Mouse (Mus musculus): Measurements from ENCODE around the gene Garnl3. TPM values are rescaled to one million over a fixed set of nuclear protein-coding genes. Genes with fewer than 3 reads are reported as not detected.

Gene Garnl3
- total and polyA plus RNA-seq, 3 experiments = 2.3 to 3.8 (median 3.6) TPM

GRCm38 (mm10) chr2:33159593-33159992 is 28.1 kb upstream of the Garnl3 start:
- no peak overlapping the region for H3K4me3 ChIP-seq
- no peaks in the 10 kb centered on the region for H3K27me3 ChIP-seq (ENCODE audit: control insufficient read depth, insufficient read depth, low read length)
- H3K27ac ChIP-seq = peak overlapping the region; percentile 58
- intact Hi-C loops (cut with DNase I) = no loop called here
- peak overlapping the region; percentile 17 for H3K9ac ChIP-seq (ENCODE audit: low read depth, low read length)
- no peaks in the 10 kb centered on the region for H3K36me3 ChIP-seq (ENCODE audit: control insufficient read depth, insufficient read depth, low read length)
- 74% methylated on average over 7 of the region's 7 CpGs for WGBS
- no peak for TF ChIP-seq POLR2A (IDR thresholded peaks at IDR 0.05; ENCODE audit: insufficient read depth, low read depth, low read length)
- no peak for TF ChIP-seq EP300 (IDR thresholded peaks at IDR 0.05; ENCODE audit: insufficient read depth, low read depth, low read length)
- no peak for TF ChIP-seq CTCF (IDR thresholded peaks at IDR 0.05)
- no peak for DNase-seq
- peaks cover 20% of the 10 kb centered on the region for H3K4me1 ChIP-seq (ENCODE audit: control insufficient read depth, insufficient read depth, low read length)
- H3K79me2 ChIP-seq (replicated peaks; ENCODE audit: control insufficient read depth, insufficient read depth, low read length) = no peaks in the 10 kb centered on the region

DNA sequence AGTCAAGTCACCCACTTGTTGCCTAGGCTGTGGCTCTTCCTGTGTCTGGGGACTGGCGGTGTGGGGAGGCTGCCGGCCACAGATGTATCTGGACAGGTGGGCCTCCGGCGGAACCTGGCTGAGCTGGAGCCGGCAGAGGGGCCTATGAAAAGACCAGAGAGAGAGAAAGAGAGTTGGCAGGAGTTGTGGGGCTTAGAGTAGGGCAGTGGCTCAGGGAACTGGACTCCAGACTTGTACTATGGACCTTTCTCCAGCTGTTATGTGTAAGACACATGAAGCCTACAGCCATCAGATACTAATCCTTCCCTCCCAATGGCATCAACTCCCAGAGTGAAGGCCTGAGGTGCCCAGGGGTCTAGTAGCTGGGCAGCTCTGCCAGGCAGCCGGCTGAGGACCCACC is 27.4 kb upstream of the Garnl3 start:
- no peak for DNase-seq
- Histone ChIP-seq H3K36me3 (ENCODE audit: control insufficient read depth, insufficient read depth, low read length) (no peaks in the 10 kb centered on the region), H3K4me1 (ENCODE audit: control insufficient read depth, insufficient read depth, low read length) (peaks cover 17% of the 10 kb centered on the region), H3K4me3 (no peak overlapping the region), H3K27me3 (ENCODE audit: control insufficient read depth, insufficient read depth, low read length) (no peaks in the 10 kb centered on the region), H3K79me2 (replicated peaks; ENCODE audit: control insufficient read depth, insufficient read depth, low read length) (no peaks in the 10 kb centered on the region), H3K27ac (peak overlapping the region; percentile 58; the same call in 1 of the 2 replicates), H3K9ac (ENCODE audit: low read depth, low read length) (no peak overlapping the region)
- TF ChIP-seq POLR2A (IDR thresholded peaks at IDR 0.05; ENCODE audit: insufficient read depth, low read depth, low read length) (no peak), CTCF (IDR thresholded peaks at IDR 0.05) (no peak), EP300 (IDR thresholded peaks at IDR 0.05; ENCODE audit: insufficient read depth, low read depth, low read length) (no peak)
- intact Hi-C loops (cut with DNase I) = no loop called here
- 88% methylated on average over 6 of the region's 6 CpGs for WGBS

- 64% methylated on average over 5 of the region's 5 CpGs for WGBS
These were observed 24.9 kb upstream of the Garnl3 start for GRCm38 (mm10) chr2:33156283-33156781.

DNA sequence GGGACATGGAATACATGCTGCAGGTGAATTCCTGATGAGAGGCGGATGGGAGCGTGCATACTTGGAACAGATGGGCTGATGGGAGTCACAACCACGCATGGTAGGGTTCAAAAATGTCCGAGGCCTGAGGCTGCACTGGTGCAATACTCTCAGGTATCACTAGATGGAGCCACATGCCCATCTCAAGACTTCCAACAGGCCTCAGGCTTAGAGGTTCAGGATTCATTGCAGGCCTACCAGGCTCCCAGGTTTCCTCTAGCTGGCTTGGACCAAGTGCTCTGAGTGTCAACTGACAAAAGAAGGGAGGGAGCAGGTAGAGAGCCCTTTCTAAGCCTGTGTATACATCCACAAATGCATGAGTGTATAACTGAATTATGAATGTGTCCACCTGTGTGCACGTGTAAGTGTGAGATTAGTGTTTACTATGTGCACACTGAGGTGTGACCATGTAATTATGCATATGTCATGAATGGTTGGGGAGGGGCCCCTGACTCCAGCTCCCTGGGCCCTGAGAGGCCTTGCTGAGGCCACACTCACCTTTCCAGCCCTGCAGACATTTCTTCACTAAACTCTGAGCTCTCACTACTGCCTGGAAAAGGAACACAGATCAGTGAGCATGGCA is 23.4 kb upstream of the Garnl3 start:
- WGBS = 32% methylated on average over 5 of the region's 5 CpGs
- Histone ChIP-seq H3K27me3 (ENCODE audit: control insufficient read depth, insufficient read depth, low read length) (no peaks in the 10 kb centered on the region), H3K27ac (no peak overlapping the region; the same call in 1 of the 2 replicates)

More at GRCm38 (mm10) chr2:33156283-33156781, 24.9 kb upstream of the Garnl3 start:
- TF ChIP-seq CTCF (IDR thresholded peaks at IDR 0.05) (peak; percentile 50), EP300 (IDR thresholded peaks at IDR 0.05; ENCODE audit: insufficient read depth, low read depth, low read length) (no peak)
- Histone ChIP-seq H3K9ac (ENCODE audit: low read depth, low read length) (no peak overlapping the region), H3K27ac (no peak overlapping the region), H3K36me3 (ENCODE audit: control insufficient read depth, insufficient read depth, low read length) (no peaks in the 10 kb centered on the region), H3K4me1 (ENCODE audit: control insufficient read depth, insufficient read depth, low read length) (peaks cover 15% of the 10 kb centered on the region), H3K4me3 (no peak overlapping the region), H3K27me3 (ENCODE audit: control insufficient read depth, insufficient read depth, low read length) (no peaks in the 10 kb centered on the region), H3K79me2 (replicated peaks; ENCODE audit: control insufficient read depth, insufficient read depth, low read length) (no peaks in the 10 kb centered on the region)
- DNase-seq = peak in 1 of 2 experiments; percentile 50
- intact Hi-C loops (cut with DNase I) = loop anchor here (2.0 kb wide), 1 partner anchor 60 kb away; the partner anchor contains the start of gene Angptl2

GRCm38 (mm10) chr2:33146994-33147393 is 15.5 kb upstream of the Garnl3 start:
- Histone ChIP-seq H3K27me3 (ENCODE audit: control insufficient read depth, insufficient read depth, low read length) (no peaks in the 10 kb centered on the region), H3K79me2 (replicated peaks; ENCODE audit: control insufficient read depth, insufficient read depth, low read length) (no peaks in the 10 kb centered on the region), H3K27ac (no peak overlapping the region), H3K9ac (ENCODE audit: low read depth, low read length) (no peak overlapping the region), H3K4me1 (ENCODE audit: control insufficient read depth, insufficient read depth, low read length) (no peaks in the 10 kb centered on the region), H3K4me3 (no peak overlapping the region), H3K36me3 (ENCODE audit: control insufficient read depth, insufficient read depth, low read length) (no peaks in the 10 kb centered on the region)
- DNase-seq = no peak
- TF ChIP-seq EP300 (IDR thresholded peaks at IDR 0.05; ENCODE audit: insufficient read depth, low read depth, low read length) = no peak
- TF ChIP-seq CTCF (IDR thresholded peaks at IDR 0.05) = no peak
- TF ChIP-seq POLR2A (IDR thresholded peaks at IDR 0.05; ENCODE audit: insufficient read depth, low read depth, low read length) = no peak
- intact Hi-C loops (cut with DNase I) = no loop called here
- whole genome bisulfite sequencing = 75% methylated on average over 4 of the region's 4 CpGs

More for the DNA sequence above, 23.4 kb upstream of the Garnl3 start:
- Histone ChIP-seq H3K4me3 (no peak overlapping the region), H3K9ac (ENCODE audit: low read depth, low read length) (no peak overlapping the region), H3K4me1 (ENCODE audit: control insufficient read depth, insufficient read depth, low read length) (peaks cover 5% of the 10 kb centered on the region), H3K36me3 (ENCODE audit: control insufficient read depth, insufficient read depth, low read length) (no peaks in the 10 kb centered on the region), H3K79me2 (replicated peaks; ENCODE audit: control insufficient read depth, insufficient read depth, low read length) (no peaks in the 10 kb centered on the region)
- TF ChIP-seq CTCF (IDR thresholded peaks at IDR 0.05) (no peak; the same call in 1 of the 2 replicates), EP300 (IDR thresholded peaks at IDR 0.05; ENCODE audit: insufficient read depth, low read depth, low read length) (peak; percentile 94), POLR2A (IDR thresholded peaks at IDR 0.05; ENCODE audit: insufficient read depth, low read depth, low read length) (no peak)
- peak; percentile 65 to 79 for DNase-seq
- intact Hi-C loops (cut with DNase I) = loop anchor here (1.0 kb wide), 2 partner anchors 194 to 247 kb away; no protein-coding TSS in a partner anchor

DNA sequence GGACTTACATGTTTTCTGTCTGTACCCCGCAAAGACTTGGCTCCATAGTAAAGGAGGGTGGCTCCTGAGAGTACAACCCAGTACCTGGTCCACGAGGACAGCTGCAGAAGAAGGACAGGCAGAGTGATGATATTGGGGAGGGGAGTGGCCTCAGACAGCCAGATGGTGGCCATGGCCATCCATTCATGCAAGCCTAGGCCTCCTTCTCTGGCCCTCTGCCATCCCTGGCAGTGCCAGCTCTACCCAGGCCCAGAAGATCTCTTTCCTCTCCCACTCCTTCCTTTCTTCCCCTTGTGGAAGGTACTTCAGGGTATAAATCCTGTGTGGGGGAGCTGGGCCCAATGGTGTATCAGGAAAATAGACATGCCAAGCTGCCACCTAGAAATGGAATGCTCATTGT is 11.8 kb upstream of the Garnl3 start:
- WGBS = 88% methylated on average over 2 of the region's 2 CpGs
- no peaks in the 10 kb centered on the region for H3K36me3 ChIP-seq (ENCODE audit: control insufficient read depth, insufficient read depth, low read length)
- intact Hi-C loops (cut with DNase I) = no loop called here
- H3K4me1 ChIP-seq (ENCODE audit: control insufficient read depth, insufficient read depth, low read length) = no peaks in the 10 kb centered on the region; the same call in 1 of the 2 replicates
- no peak overlapping the region for H3K4me3 ChIP-seq
- TF ChIP-seq EP300 (IDR thresholded peaks at IDR 0.05; ENCODE audit: insufficient read depth, low read depth, low read length) = no peak
- no peak for TF ChIP-seq CTCF (IDR thresholded peaks at IDR 0.05)
- no peak for TF ChIP-seq POLR2A (IDR thresholded peaks at IDR 0.05; ENCODE audit: insufficient read depth, low read depth, low read length)
- H3K9ac ChIP-seq (ENCODE audit: low read depth, low read length) = no peak overlapping the region
- no peak for DNase-seq
- H3K79me2 ChIP-seq (replicated peaks; ENCODE audit: control insufficient read depth, insufficient read depth, low read length) = no peaks in the 10 kb centered on the region
- H3K27ac ChIP-seq = no peak overlapping the region
- H3K27me3 ChIP-seq (ENCODE audit: control insufficient read depth, insufficient read depth, low read length) = no peaks in the 10 kb centered on the region
